Mouse (Mus musculus): Measurements from ENCODE around the gene 1810010D01Rik. TPM values are rescaled to one million over a fixed set of nuclear protein-coding genes. Genes with fewer than 3 reads are reported as not detected.

The 1810010D01Rik gene
- polyA plus RNA-seq, 2 experiments, result 0.23 TPM; not detected in 1

DNA sequence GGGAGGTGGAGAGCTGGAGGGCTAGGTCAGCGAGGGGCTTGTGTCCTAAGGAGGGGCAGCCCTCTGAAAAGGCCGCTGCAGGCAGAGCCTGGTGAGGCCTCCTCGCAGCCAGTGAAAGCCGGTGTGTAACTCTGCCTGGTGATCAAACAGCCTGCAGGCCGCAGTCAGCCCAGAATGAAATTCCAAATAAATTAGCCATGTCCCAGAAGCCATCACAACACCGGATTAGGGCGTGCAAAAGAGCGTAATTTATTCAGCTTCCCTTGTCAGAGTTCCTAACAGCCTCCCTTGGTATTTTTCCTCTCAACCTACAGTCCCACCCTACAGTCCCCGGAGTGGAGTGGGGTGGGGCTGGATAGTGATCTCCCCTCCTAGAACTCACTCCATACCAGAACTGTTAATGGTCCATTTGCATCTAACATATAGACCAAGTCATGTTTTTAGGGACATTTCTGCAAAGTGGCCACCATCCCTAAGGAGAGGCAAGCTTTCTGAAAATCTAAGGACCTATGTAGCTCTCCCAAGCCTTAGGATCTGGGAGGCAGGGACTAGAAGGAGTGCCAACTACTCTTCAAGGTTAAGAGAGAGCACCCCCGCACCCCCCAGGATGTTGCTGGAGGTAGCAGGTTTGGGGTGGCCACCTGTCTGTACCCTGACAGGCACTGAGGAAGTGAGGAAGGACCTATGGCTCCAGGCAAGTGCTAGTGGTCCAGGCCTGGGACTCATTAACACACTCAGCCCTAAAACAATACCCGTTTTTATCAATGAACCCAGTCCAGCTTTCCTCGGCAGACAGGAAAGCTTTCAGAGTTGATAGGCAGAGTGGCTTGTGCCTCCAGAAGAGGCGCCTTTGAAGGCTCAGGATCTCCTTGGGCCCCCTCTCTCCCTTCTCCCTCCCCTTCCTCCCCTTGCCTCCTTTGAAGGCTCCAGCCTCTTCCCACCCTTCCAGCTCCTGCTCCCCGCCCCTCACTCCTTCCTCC, 4.1 kb upstream of the 1810010D01Rik start:
- Histone ChIP-seq H3K27me3 (ENCODE audit: control insufficient read depth, insufficient read depth, low read length) (no peaks in the 10 kb centered on the region), H3K4me3 (ENCODE audit: insufficient read depth in 1 of 2, low read depth in 2 of 2, low read length in 2 of 2) (no peak overlapping the region), H3K27ac (no peak overlapping the region), H3K9ac (replicated peaks) (no peak overlapping the region), H3K36me3 (replicated peaks; ENCODE audit: control insufficient read depth, insufficient read depth, low read depth) (no peaks in the 10 kb centered on the region), H3K9me3 (ENCODE audit: control insufficient read depth, low read length) (no peaks in the 10 kb centered on the region), H3K4me2 (ENCODE audit: low read depth) (no peak overlapping the region), H3K4me1 (replicated peaks; ENCODE audit: control insufficient read depth in 2 of 2, insufficient read depth in 2 of 2, low read length in 1 of 2) (0 out of 4 replicates have a peak, but pooled peaks cover 0 to 2% of the 10 kb centered on the region in 2 experiments)
- no peak for TF ChIP-seq CTCF (IDR thresholded peaks at IDR 0.05; ENCODE audit: low read depth)
- no peak for TF ChIP-seq EP300 (IDR thresholded peaks at IDR 0.05; ENCODE audit: low read depth)
- ATAC-seq (ENCODE audit: insufficient read depth), result no peak
- DNase-seq (ENCODE audit: low read depth in 3 of 3, low spot score in 3 of 3), result no peak
- 37% methylated on average over 14 of the region's 14 CpGs for WGBS (ENCODE audit: insufficient replicate concordance)

DNA sequence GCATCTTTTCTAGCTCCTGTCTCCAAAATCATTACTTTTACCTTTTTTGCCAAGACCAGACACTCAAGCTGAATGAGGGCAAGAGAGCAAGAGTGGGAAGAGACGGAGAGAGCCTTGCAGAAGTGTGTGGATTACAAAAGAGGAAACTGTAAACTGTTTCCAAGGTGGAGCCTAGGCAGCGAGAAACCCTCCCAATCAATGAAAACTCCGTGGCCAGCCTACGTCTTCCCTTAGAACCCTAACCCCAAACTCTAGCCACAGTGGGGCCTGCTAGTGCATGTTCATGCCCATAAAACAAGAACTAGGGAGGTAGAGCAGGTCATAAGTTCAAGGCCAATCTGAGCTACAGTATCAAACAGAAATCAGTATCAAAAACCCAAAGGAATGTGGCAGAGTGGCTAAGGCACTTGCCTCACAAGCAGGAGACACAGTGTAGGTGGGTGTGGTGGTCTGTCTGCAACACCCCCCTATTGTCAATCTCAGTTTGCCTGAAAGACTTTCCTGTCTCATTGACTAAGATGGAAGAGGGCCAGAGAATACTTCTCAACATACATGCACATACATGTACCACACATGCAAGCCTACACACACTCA, 2.7 kb upstream of the 1810010D01Rik start:
- no peak for TF ChIP-seq EP300 (IDR thresholded peaks at IDR 0.05; ENCODE audit: low read depth)
- no peak for TF ChIP-seq CTCF (IDR thresholded peaks at IDR 0.05; ENCODE audit: low read depth)
- H3K9me3 ChIP-seq (ENCODE audit: control insufficient read depth, low read length), result no peaks in the 10 kb centered on the region
- H3K4me2 ChIP-seq (ENCODE audit: low read depth), result no peak overlapping the region
- no peak overlapping the region for H3K27ac ChIP-seq
- H3K9ac ChIP-seq (replicated peaks), result no peak overlapping the region
- H3K36me3 ChIP-seq (replicated peaks; ENCODE audit: control insufficient read depth, insufficient read depth, low read depth), result no peaks in the 10 kb centered on the region
- H3K27me3 ChIP-seq (ENCODE audit: control insufficient read depth, insufficient read depth, low read length), result peaks cover 3% of the 10 kb centered on the region; the same call in 1 of the 2 replicates
- no peak for ATAC-seq (ENCODE audit: insufficient read depth)
- peaks cover 0 to 2% of the 10 kb centered on the region in 2 experiments; a peak in 1 of 4 replicates for H3K4me1 ChIP-seq (replicated peaks; ENCODE audit: control insufficient read depth in 2 of 2, insufficient read depth in 2 of 2, low read length in 1 of 2)
- 27% methylated on average over 4 of the region's 4 CpGs for WGBS (ENCODE audit: insufficient replicate concordance)
- no peak for DNase-seq (ENCODE audit: low read depth in 3 of 3, low spot score in 3 of 3)
- no peak overlapping the region for H3K4me3 ChIP-seq (ENCODE audit: insufficient read depth in 1 of 2, low read depth in 2 of 2, low read length in 2 of 2)

DNA sequence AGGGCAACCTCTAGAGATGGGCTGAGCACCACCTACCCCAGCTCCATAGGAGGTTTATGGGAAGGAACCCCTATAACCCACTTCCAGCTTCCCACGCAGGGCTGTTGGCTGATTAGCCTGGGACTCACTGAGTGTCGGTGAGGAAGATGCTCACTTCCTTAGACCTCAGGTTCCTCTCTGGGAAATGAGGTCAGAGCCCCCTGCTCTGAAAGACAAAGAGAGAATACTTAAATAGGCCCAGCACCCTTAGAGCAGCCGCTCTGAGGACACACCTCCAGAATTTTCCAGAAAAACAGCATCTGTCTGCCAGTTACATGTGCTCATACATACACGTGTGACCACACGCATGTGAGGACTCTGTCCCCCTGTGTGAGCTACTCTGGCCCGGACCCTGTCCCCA, 1.1 kb downstream of the 1810010D01Rik start:
- H3K4me3 ChIP-seq (ENCODE audit: insufficient read depth in 1 of 2, low read depth in 2 of 2, low read length in 2 of 2), result no peak overlapping the region
- H3K9me3 ChIP-seq (ENCODE audit: control insufficient read depth, low read length), result no peaks in the 10 kb centered on the region
- no peak overlapping the region for H3K9ac ChIP-seq (replicated peaks)
- no peaks in the 10 kb centered on the region for H3K36me3 ChIP-seq (replicated peaks; ENCODE audit: control insufficient read depth, insufficient read depth, low read depth)
- no peak for ATAC-seq (ENCODE audit: insufficient read depth)
- TF ChIP-seq CTCF (IDR thresholded peaks at IDR 0.05; ENCODE audit: low read depth), result no peak
- no peak for TF ChIP-seq EP300 (IDR thresholded peaks at IDR 0.05; ENCODE audit: low read depth)
- peaks cover 3% of the 10 kb centered on the region; the same call in 1 of the 2 replicates for H3K27me3 ChIP-seq (ENCODE audit: control insufficient read depth, insufficient read depth, low read length)
- H3K4me2 ChIP-seq (ENCODE audit: low read depth), result no peak overlapping the region; the same call in 1 of the 2 replicates
- peaks cover 0 to 2% of the 10 kb centered on the region in 2 experiments; a peak in 1 of 4 replicates for H3K4me1 ChIP-seq (replicated peaks; ENCODE audit: control insufficient read depth in 2 of 2, insufficient read depth in 2 of 2, low read length in 1 of 2)
- H3K27ac ChIP-seq, result no peak overlapping the region
- 55% methylated on average over 6 of the region's 6 CpGs for whole genome bisulfite sequencing (ENCODE audit: insufficient replicate concordance)
- no peak for DNase-seq (ENCODE audit: low read depth in 3 of 3, low spot score in 3 of 3)

DNA sequence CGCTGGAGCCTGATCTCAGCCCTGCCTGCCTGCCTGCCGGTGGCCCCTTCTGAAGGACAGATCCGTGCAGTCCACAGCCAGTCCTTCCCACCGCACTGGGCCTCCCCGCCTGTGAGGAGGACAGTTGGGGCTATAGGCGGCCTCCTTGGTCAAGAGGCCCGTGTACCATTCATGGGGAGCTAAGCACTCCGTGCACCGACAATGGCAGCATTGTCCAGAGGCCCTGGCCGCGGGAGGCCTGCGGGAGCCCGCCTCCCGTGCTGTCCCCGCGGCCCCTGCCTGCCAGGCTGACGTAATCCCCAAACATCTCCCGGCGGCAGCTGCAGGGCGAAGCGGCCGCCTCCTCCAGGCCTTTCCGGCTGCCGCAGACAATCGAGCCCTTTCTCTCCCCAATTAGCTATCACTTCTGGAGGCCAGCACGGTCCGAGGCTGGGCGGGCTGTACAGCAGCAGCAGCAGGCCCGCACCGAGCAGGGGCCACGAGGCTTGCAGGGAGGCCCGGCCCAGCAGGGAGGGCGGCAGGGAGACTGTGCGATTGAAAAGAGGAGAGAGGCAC, 1.8 kb downstream of the 1810010D01Rik start:
- ATAC-seq (ENCODE audit: insufficient read depth) (peak; percentile 48), DNase-seq (ENCODE audit: low read depth in 3 of 3, low spot score in 3 of 3) (no peak)
- Histone ChIP-seq H3K36me3 (replicated peaks; ENCODE audit: control insufficient read depth, insufficient read depth, low read depth) (no peaks in the 10 kb centered on the region), H3K27me3 (ENCODE audit: control insufficient read depth, insufficient read depth, low read length) (peaks cover 3% of the 10 kb centered on the region; the same call in 1 of the 2 replicates), H3K9me3 (ENCODE audit: control insufficient read depth, low read length) (no peaks in the 10 kb centered on the region), H3K4me1 (replicated peaks; ENCODE audit: control insufficient read depth in 2 of 2, insufficient read depth in 2 of 2, low read length in 1 of 2) (peaks cover 0 to 2% of the 10 kb centered on the region in 2 experiments; a peak in 1 of 4 replicates), H3K4me2 (ENCODE audit: low read depth) (peak overlapping the region; percentile 25), H3K4me3 (ENCODE audit: insufficient read depth in 1 of 2, low read depth in 2 of 2, low read length in 2 of 2) (0 out of 4 replicates have a peak overlapping the region, but pooled peaks of 1 of the 2 experiments have one; percentile 8), H3K9ac (replicated peaks) (peak overlapping the region; percentile 1), H3K27ac (no peak overlapping the region)
- WGBS (ENCODE audit: insufficient replicate concordance), result 4% methylated on average over 34 of the region's 34 CpGs
- TF ChIP-seq CTCF (IDR thresholded peaks at IDR 0.05; ENCODE audit: low read depth), result no peak
- TF ChIP-seq EP300 (IDR thresholded peaks at IDR 0.05; ENCODE audit: low read depth), result no peak
